Mouse (Mus musculus): ENCODE results near the gene Rapsn. TPM values are rescaled to one million over a fixed set of nuclear protein-coding genes. Genes with fewer than 3 reads are reported as not detected.

Gene Rapsn
- total and polyA plus RNA-seq, 3 experiments, result 0.10 TPM; not detected in 2

DNA sequence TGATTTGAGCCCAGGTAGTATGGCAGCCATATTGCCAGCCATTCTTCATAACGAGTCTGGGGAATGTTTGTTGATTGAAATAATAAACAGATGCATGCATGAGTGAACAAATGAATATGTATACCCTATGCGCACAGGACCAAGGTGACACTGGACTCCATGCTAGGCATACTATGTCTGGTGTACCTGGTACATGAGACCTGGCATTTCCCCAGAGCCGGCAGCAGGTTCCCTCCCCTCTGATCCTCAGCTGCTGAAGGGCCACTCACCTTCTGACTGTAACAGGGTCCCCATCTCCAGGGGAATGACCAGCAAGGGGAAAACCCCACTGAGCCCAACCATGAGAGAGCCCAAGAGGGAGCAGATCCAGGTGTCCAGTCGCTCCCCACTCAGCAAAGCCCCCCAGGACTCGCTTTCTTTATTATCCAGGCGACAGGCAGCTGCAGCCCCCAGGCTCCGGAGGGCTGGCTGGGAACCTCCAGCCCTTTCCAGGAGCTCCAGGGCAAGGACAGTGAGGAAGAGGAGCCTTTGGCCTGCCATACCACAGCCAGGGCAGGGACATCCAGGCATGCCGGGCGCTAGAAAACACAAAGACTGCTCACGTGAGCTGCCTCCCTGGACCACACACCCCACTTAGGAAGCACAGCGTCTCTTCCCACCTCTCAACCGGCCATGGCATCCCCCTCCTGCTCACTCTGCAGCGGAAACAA, 32.9 kb downstream of the Rapsn start:
- Histone ChIP-seq H3K9me3 (replicated peaks; ENCODE audit: insufficient read depth, low read length) (no peaks in the 10 kb centered on the region), H3K79me2 (ENCODE audit: control insufficient read depth, insufficient read depth, low read length, poor library complexity) (peaks cover 7% of the 10 kb centered on the region; the same call in 1 of the 2 replicates), H3K9ac (ENCODE audit: control insufficient read depth, low read depth, low read length, poor library complexity, severe bottlenecking) (no peak overlapping the region), H3K27ac (ENCODE audit: control insufficient read depth, low read depth, low read length) (no peak overlapping the region), H3K36me3 (ENCODE audit: control insufficient read depth in 1 of 2, insufficient read depth in 2 of 2, low read length in 2 of 2) (peaks cover 0 to 8% of the 10 kb centered on the region in 2 experiments; a peak in 2 of 4 replicates), H3K27me3 (ENCODE audit: control insufficient read depth in 1 of 2, insufficient read depth in 2 of 2, low read length in 2 of 2) (no peaks in the 10 kb centered on the region), H3K4me1 (ENCODE audit: control insufficient read depth in 1 of 2, insufficient read depth in 2 of 2, low read length in 2 of 2) (peaks cover 0 to 6% of the 10 kb centered on the region in 2 experiments; a peak in 3 of 4 replicates), H3K4me3 (ENCODE audit: control insufficient read depth in 1 of 2, insufficient read depth in 1 of 2, low read depth in 2 of 2, low read length in 2 of 2) (no peak overlapping the region)
- TF ChIP-seq MEF2A (IDR thresholded peaks at IDR 0.05; ENCODE audit: extremely low read depth, insufficient replicate concordance, low read depth, low read length, poor library complexity, severe bottlenecking) (no peak), MYC (IDR thresholded peaks at IDR 0.05; ENCODE audit: low read depth, low read length) (no peak), USF2 (IDR thresholded peaks at IDR 0.05; ENCODE audit: borderline replicate concordance in 1 of 2, insufficient read depth in 1 of 2, low read depth in 1 of 2, low read length in 2 of 2) (no peak), NRF1 (IDR thresholded peaks at IDR 0.05; ENCODE audit: insufficient read depth, low read depth, low read length, poor library complexity, severe bottlenecking) (no peak), MXI1 (IDR thresholded peaks at IDR 0.05; ENCODE audit: low read depth, low read length) (no peak), EP300 (IDR thresholded peaks at IDR 0.05; ENCODE audit: low read depth in 1 of 2, low read length in 2 of 2) (no peak), TAL1 (IDR thresholded peaks at IDR 0.05; ENCODE audit: low read length) (no peak), POLR2A (IDR thresholded peaks at IDR 0.05; ENCODE audit: control insufficient read depth in 1 of 2, insufficient read depth in 1 of 2, low read depth in 1 of 2, low read length in 2 of 2, poor library complexity in 1 of 2) (no peak), HCFC1 (IDR thresholded peaks at IDR 0.05; ENCODE audit: low read depth, low read length) (no peak), CHD2 (IDR thresholded peaks at IDR 0.05; ENCODE audit: low read length) (no peak), ZC3H11A (IDR thresholded peaks at IDR 0.05; ENCODE audit: low read depth, low read length) (no peak), SIN3A (IDR thresholded peaks at IDR 0.05; ENCODE audit: low read length) (no peak), MAZ (IDR thresholded peaks at IDR 0.05; ENCODE audit: low read depth, low read length) (no peak), UBTF (IDR thresholded peaks at IDR 0.05; ENCODE audit: borderline replicate concordance, insufficient read depth, low read depth, low read length) (no peak)
- DNase-seq (ENCODE audit: low read depth, low spot score), result no peak

DNA sequence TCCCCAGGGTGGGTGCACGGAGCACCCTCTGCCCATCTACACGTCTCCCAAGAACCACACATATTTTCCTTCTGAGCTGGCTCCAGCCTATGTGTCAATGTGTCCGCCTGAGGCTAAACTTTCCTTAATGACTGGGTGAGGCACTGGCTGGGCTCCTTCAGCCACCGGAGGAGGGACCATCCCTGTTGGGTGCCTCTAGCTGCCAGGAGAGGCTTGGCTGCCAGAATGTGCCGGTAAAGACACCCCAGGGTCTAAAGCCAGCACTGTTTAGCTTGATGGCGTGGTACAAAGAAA, 33.4 kb downstream of the Rapsn start:
- Histone ChIP-seq H3K79me2 (ENCODE audit: control insufficient read depth, insufficient read depth, low read length, poor library complexity) (peaks cover 7% of the 10 kb centered on the region; the same call in 1 of the 2 replicates), H3K9ac (ENCODE audit: control insufficient read depth, low read depth, low read length, poor library complexity, severe bottlenecking) (no peak overlapping the region), H3K27me3 (ENCODE audit: control insufficient read depth in 1 of 2, insufficient read depth in 2 of 2, low read length in 2 of 2) (no peaks in the 10 kb centered on the region), H3K4me3 (ENCODE audit: control insufficient read depth in 1 of 2, insufficient read depth in 1 of 2, low read depth in 2 of 2, low read length in 2 of 2) (no peak overlapping the region), H3K27ac (ENCODE audit: control insufficient read depth, low read depth, low read length) (no peak overlapping the region), H3K4me1 (ENCODE audit: control insufficient read depth in 1 of 2, insufficient read depth in 2 of 2, low read length in 2 of 2) (peaks cover 0 to 6% of the 10 kb centered on the region in 2 experiments; a peak in 3 of 4 replicates), H3K36me3 (ENCODE audit: control insufficient read depth in 1 of 2, insufficient read depth in 2 of 2, low read length in 2 of 2) (peaks cover 0 to 8% of the 10 kb centered on the region in 2 experiments; a peak in 2 of 4 replicates), H3K9me3 (replicated peaks; ENCODE audit: insufficient read depth, low read length) (no peaks in the 10 kb centered on the region)
- DNase-seq (ENCODE audit: low read depth, low spot score), result no peak
- TF ChIP-seq MAFK (IDR thresholded peaks at IDR 0.05; ENCODE audit: borderline replicate concordance, low read depth, low read length) (no peak), CHD1 (IDR thresholded peaks at IDR 0.05; ENCODE audit: low read depth, low read length) (no peak), NRF1 (IDR thresholded peaks at IDR 0.05; ENCODE audit: insufficient read depth, low read depth, low read length, poor library complexity, severe bottlenecking) (no peak), MAX (IDR thresholded peaks at IDR 0.05; ENCODE audit: low read length) (no peak), USF2 (IDR thresholded peaks at IDR 0.05; ENCODE audit: borderline replicate concordance in 1 of 2, insufficient read depth in 1 of 2, low read depth in 1 of 2, low read length in 2 of 2) (no peak), RCOR1 (IDR thresholded peaks at IDR 0.05; ENCODE audit: low read depth, low read length) (no peak), TBP (IDR thresholded peaks at IDR 0.05; ENCODE audit: low read depth, low read length) (no peak), SMC3 (IDR thresholded peaks at IDR 0.05; ENCODE audit: low read depth, low read length) (no peak), UBTF (IDR thresholded peaks at IDR 0.05; ENCODE audit: borderline replicate concordance, insufficient read depth, low read depth, low read length) (no peak), ETS1 (IDR thresholded peaks at IDR 0.05; ENCODE audit: low read depth, low read length) (no peak), MYC (IDR thresholded peaks at IDR 0.05; ENCODE audit: low read depth, low read length) (no peak), MYB (IDR thresholded peaks at IDR 0.05; ENCODE audit: low read depth, low read length) (no peak), SIN3A (IDR thresholded peaks at IDR 0.05; ENCODE audit: low read length) (no peak), ZNF384 (IDR thresholded peaks at IDR 0.05; ENCODE audit: low read depth, low read length) (no peak), ZMIZ1 (IDR thresholded peaks at IDR 0.05; ENCODE audit: low read depth, low read length) (no peak), E2F4 (IDR thresholded peaks at IDR 0.05; ENCODE audit: borderline replicate concordance, low read depth, low read length) (no peak), NELFE (IDR thresholded peaks at IDR 0.05; ENCODE audit: low read depth, low read length) (no peak), USF1 (IDR thresholded peaks at IDR 0.05; ENCODE audit: low read depth, low read length) (no peak)

All from MEL (cell line).